Mouse (Mus musculus) C2C12 (cell line): ENCODE results near the gene Otogl.

Source experiments
- CTCF ChIP-seq: IDR thresholded peaks from one replicate; pipeline ENCODE4 v1.5.1; 2011; ENCODE audit not compliant: control insufficient read depth, insufficient read depth, insufficient read length
- USF1 ChIP-seq: IDR thresholded peaks from one replicate; pipeline ENCODE4 v1.6.1; 2011; ENCODE audit warnings: low read depth, mild to moderate bottlenecking, control low read depth, moderate library complexity

- TF ChIP-seq CTCF (no peak), USF1 (no peak)
These were observed 10.6 kb downstream of the Otogl start for GRCm38 (mm10) chr10:107901204-107901879.
